Mouse (Mus musculus) myocyte (in vitro differentiated cells): Measurements from ENCODE around the gene Card14.

Source experiments
- CEBPB ChIP-seq: IDR thresholded peaks from 2 replicates; pipeline ENCODE4 v1.6.1; 2011; ENCODE audit warnings: mild to moderate bottlenecking, moderate library complexity; ENCODE audit not compliant: poor library complexity, insufficient read depth, severe bottlenecking
- E2F4 ChIP-seq: IDR thresholded peaks from one replicate; pipeline ENCODE4 v1.6.1; 2011; ENCODE audit warnings: mild to moderate bottlenecking, control low read depth, moderate library complexity; ENCODE audit not compliant: insufficient read depth
- MAX ChIP-seq: IDR thresholded peaks from one replicate; pipeline ENCODE4 v1.6.1; 2011; ENCODE audit warnings: low read depth, mild to moderate bottlenecking, control low read depth
- MYOD1 ChIP-seq, 3 experiments: IDR thresholded peaks; one replicate each; pipeline ENCODE4 v1.6.1; 2011; ENCODE audit warnings: control low read depth in 2 of 3, low read depth in 2 of 3, mild to moderate bottlenecking in 2 of 3, moderate library complexity in 1 of 3; ENCODE audit not compliant: insufficient read length in 2 of 3, control insufficient read depth in 1 of 3
- MYOG ChIP-seq, 3 experiments: IDR thresholded peaks; one replicate each; pipeline ENCODE4 v1.6.1; 2011; ENCODE audit warnings: control low read depth in 2 of 3, low read depth in 2 of 3, mild to moderate bottlenecking in 2 of 3; ENCODE audit not compliant: insufficient read length in 2 of 3, control insufficient read depth in 1 of 3, insufficient read depth in 1 of 3
- POLR2A ChIP-seq: IDR thresholded peaks from one replicate; pipeline ENCODE4 v1.6.1; 2011; ENCODE audit warnings: low read depth, mild to moderate bottlenecking, control low read depth, moderate library complexity; ENCODE audit not compliant: insufficient read length
- POLR2AphosphoS2 ChIP-seq: IDR thresholded peaks from one replicate; pipeline ENCODE4 v1.6.1; 2011; ENCODE audit warnings: low read depth, control low read depth; ENCODE audit not compliant: insufficient read length
- REST ChIP-seq: IDR thresholded peaks from one replicate; pipeline ENCODE4 v1.6.1; 2011; ENCODE audit warnings: mild to moderate bottlenecking, control low read depth, moderate library complexity; ENCODE audit not compliant: insufficient read depth, insufficient read length
- SRF ChIP-seq: IDR thresholded peaks from one replicate; pipeline ENCODE4 v1.6.1; 2011; ENCODE audit warnings: low read depth; ENCODE audit not compliant: control insufficient read depth, insufficient read length
- TCF12 ChIP-seq: IDR thresholded peaks from one replicate; pipeline ENCODE4 v1.6.1; 2011; ENCODE audit warnings: mild to moderate bottlenecking, control low read depth; ENCODE audit not compliant: poor library complexity, insufficient read depth, severe bottlenecking
- TCF3 ChIP-seq: IDR thresholded peaks from one replicate; pipeline ENCODE4 v1.6.1; 2011; ENCODE audit warnings: low read depth, control low read depth; ENCODE audit not compliant: insufficient read length
- USF1 ChIP-seq: IDR thresholded peaks from one replicate; pipeline ENCODE4 v1.6.1; 2011; ENCODE audit warnings: low read depth, mild to moderate bottlenecking, control low read depth, moderate library complexity

DNA sequence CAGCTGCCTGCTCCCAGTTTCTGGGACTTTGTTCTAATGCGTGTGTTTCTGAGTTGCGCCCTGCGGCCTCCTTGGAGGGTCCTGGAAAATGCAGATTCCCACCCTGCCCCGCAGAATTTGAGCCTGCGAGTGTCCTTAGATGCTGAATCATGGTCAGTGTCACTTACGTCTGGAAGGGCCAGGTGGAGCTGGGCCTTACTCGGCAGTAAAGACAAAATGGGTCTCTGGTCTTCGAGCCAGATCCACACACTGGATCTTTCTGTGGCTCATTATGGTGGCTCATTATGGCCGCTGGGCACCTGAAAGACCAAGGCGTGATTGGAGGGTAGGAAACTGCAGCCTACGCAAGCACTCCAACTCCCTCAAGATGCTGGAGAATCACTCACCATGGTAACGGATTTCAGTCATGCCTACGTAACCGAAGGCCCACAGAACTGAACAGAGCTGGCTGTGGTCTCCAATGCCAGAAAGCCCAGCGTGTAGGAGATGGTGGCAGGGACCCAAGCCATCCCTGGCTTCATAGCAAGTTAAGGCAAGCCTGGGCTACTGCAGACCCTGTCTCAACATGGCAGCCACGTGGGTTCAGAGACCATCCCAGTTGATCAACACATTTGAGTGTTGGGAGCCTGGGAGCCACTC is 38.9 kb upstream of the Card14 start:
- no peak for TF ChIP-seq POLR2A
- no peak for TF ChIP-seq USF1
- TF ChIP-seq E2F4: no peak
- TF ChIP-seq MAX: no peak
- no peak for TF ChIP-seq TCF3
- TF ChIP-seq TCF12: no peak
- TF ChIP-seq CEBPB: no peak
- TF ChIP-seq MYOG (IDR thresholded peaks at IDR 0.05; ENCODE audit: control insufficient read depth in 1 of 3, insufficient read depth in 1 of 3, insufficient read length in 2 of 3, low read depth in 2 of 3): no peak
- no peak for TF ChIP-seq MYOD1 (IDR thresholded peaks at IDR 0.05; ENCODE audit: control insufficient read depth in 1 of 3, insufficient read length in 2 of 3, low read depth in 2 of 3)
- TF ChIP-seq POLR2AphosphoS2: no peak
- TF ChIP-seq REST: no peak
- no peak for TF ChIP-seq SRF
